Mouse (Mus musculus) MEL (cell line): ENCODE measurements around the gene Pla2g2c. TPM values are rescaled to one million over a fixed set of nuclear protein-coding genes. Genes with fewer than 3 reads are reported as not detected.

ENCODE experiments used
- DNase-seq: peaks from one replicate; pipeline ENCODE4 v3.0.0; 2011; ENCODE audit warnings: low read depth, low spot score
- H3K27ac ChIP-seq: 2 replicates; pipeline ENCODE4 v1.5.1; 2012; ENCODE audit warnings: low read depth, mild to moderate bottlenecking, control low read depth, low read length, moderate library complexity; ENCODE audit not compliant: control insufficient read depth
- H3K27me3 ChIP-seq, 2 experiments: fragments of 150-350 bp in 1 of 2; sonication (generic) in 1 of 2; 2 replicates each; pipeline ENCODE4 v1.6.1; 2012; ENCODE audit warnings: low read length in 2 of 2, mild to moderate bottlenecking in 2 of 2, improper control_type of control experiment in 1 of 2, moderate library complexity in 1 of 2; ENCODE audit not compliant: insufficient read depth in 2 of 2, control insufficient read depth in 1 of 2
- H3K36me3 ChIP-seq, 2 experiments: 2 replicates each; pipeline ENCODE4 v1.6.1; 2012 to 2014; ENCODE audit warnings: low read length in 2 of 2, improper control_type of control experiment in 1 of 2, inconsistent platforms in 1 of 2, mild to moderate bottlenecking in 1 of 2; ENCODE audit not compliant: insufficient read depth in 2 of 2, control insufficient read depth in 1 of 2
- H3K4me1 ChIP-seq, 2 experiments: fragments of 150-350 bp in 1 of 2; sonication (generic) in 1 of 2; 2 replicates each; pipeline ENCODE4 v1.6.1; 2012; ENCODE audit warnings: low read length in 2 of 2, improper control_type of control experiment in 1 of 2, mild to moderate bottlenecking in 1 of 2; ENCODE audit not compliant: insufficient read depth in 2 of 2, control insufficient read depth in 1 of 2
- H3K4me3 ChIP-seq, 2 experiments: fragments of 150-350 bp in 1 of 2; sonication (generic) in 1 of 2; 2 replicates each; pipeline ENCODE4 v1.5.1; 2012; ENCODE audit warnings: low read depth in 2 of 2, low read length in 2 of 2, mild to moderate bottlenecking in 2 of 2, moderate library complexity in 2 of 2, control low read depth in 1 of 2, improper control_type of control experiment in 1 of 2; ENCODE audit not compliant: control insufficient read depth in 1 of 2, insufficient read depth in 1 of 2
- H3K79me2 ChIP-seq: 2 replicates; pipeline ENCODE4 v1.6.1; 2012; ENCODE audit warnings: mild to moderate bottlenecking, low read length, moderate library complexity; ENCODE audit not compliant: control insufficient read depth, poor library complexity, insufficient read depth
- H3K9ac ChIP-seq: 2 replicates; pipeline ENCODE4 v1.6.1; 2012; ENCODE audit warnings: low read depth, mild to moderate bottlenecking, control low read depth, low read length, moderate library complexity; ENCODE audit not compliant: control insufficient read depth, poor library complexity, severe bottlenecking
- H3K9me3 ChIP-seq: fragments of 150-350 bp; sonication (generic); replicated peaks from 2 replicates; pipeline ENCODE4 v1.6.1; 2012; ENCODE audit warnings: mild to moderate bottlenecking, low read length, improper control_type of control experiment, moderate library complexity; ENCODE audit not compliant: insufficient read depth
- CHD1 ChIP-seq: IDR thresholded peaks from 2 replicates; pipeline ENCODE4 v1.6.1; 2012; ENCODE audit warnings: low read depth, mild to moderate bottlenecking, inconsistent platforms, low read length, improper control_type of control experiment
- CHD2 ChIP-seq: IDR thresholded peaks from 2 replicates; pipeline ENCODE4 v1.6.1; 2011; ENCODE audit warnings: low read length, improper control_type of control experiment
- CTCF ChIP-seq, 3 experiments: IDR thresholded peaks in 2 of 3; conservative IDR thresholded peaks in 1 of 3; 2 replicates each; pipeline ENCODE4 v1.5.1; 2011 to 2012; ENCODE audit warnings: low read length in 3 of 3, low read depth in 2 of 3, mild to moderate bottlenecking in 2 of 3, improper control_type of control experiment in 1 of 3, inconsistent platforms in 1 of 3, mixed read lengths in 1 of 3, moderate library complexity in 1 of 3; ENCODE audit not compliant: control insufficient read depth in 1 of 3, insufficient read depth in 1 of 3, poor library complexity in 1 of 3, severe bottlenecking in 1 of 3
- ELF1 ChIP-seq: IDR thresholded peaks from 2 replicates; pipeline ENCODE4 v1.6.1; 2014; ENCODE audit warnings: low read depth, mild to moderate bottlenecking, inconsistent platforms, low read length, improper control_type of control experiment, moderate library complexity
- EP300 ChIP-seq, 2 experiments: IDR thresholded peaks; 2 replicates each; pipeline ENCODE4 v1.6.1; 2011; ENCODE audit warnings: improper control_type of control experiment in 2 of 2, low read length in 2 of 2, low read depth in 1 of 2, mild to moderate bottlenecking in 1 of 2
- ETS1 ChIP-seq: IDR thresholded peaks from 2 replicates; pipeline ENCODE4 v1.6.1; 2012; ENCODE audit warnings: low read depth, mild to moderate bottlenecking, inconsistent platforms, low read length, improper control_type of control experiment, moderate library complexity
- GABPA ChIP-seq: IDR thresholded peaks from 2 replicates; pipeline ENCODE4 v1.6.1; 2012; ENCODE audit warnings: low read depth, mild to moderate bottlenecking, inconsistent platforms, low read length, improper control_type of control experiment, moderate library complexity
- GATA1 ChIP-seq: IDR thresholded peaks from 2 replicates; pipeline ENCODE4 v1.6.1; 2011; ENCODE audit warnings: low read depth, low read length, improper control_type of control experiment
- HCFC1 ChIP-seq: IDR thresholded peaks from 2 replicates; pipeline ENCODE4 v1.6.1; 2012; ENCODE audit warnings: low read depth, mild to moderate bottlenecking, inconsistent platforms, low read length, improper control_type of control experiment, moderate library complexity
- JUND ChIP-seq: IDR thresholded peaks from 2 replicates; pipeline ENCODE4 v1.6.1; 2011; ENCODE audit warnings: low read depth, mild to moderate bottlenecking, improper control_type of control experiment, low read length
- KAT2A ChIP-seq: conservative IDR thresholded peaks from 2 replicates; pipeline ENCODE4 v1.6.1; 2012; ENCODE audit warnings: low read depth, low read length, improper control_type of control experiment, inconsistent platforms
- MAFK ChIP-seq: IDR thresholded peaks from 2 replicates; pipeline ENCODE4 v1.6.1; 2011; ENCODE audit warnings: low read depth, mild to moderate bottlenecking, low read length, improper control_type of control experiment, borderline replicate concordance
- MAX ChIP-seq: IDR thresholded peaks from 2 replicates; pipeline ENCODE4 v1.6.1; 2011; ENCODE audit warnings: low read length, improper control_type of control experiment
- MYC ChIP-seq: IDR thresholded peaks from 2 replicates; pipeline ENCODE4 v1.6.1; 2011; ENCODE audit warnings: low read depth, mild to moderate bottlenecking, low read length, improper control_type of control experiment, moderate library complexity
- NELFE ChIP-seq: IDR thresholded peaks from 2 replicates; pipeline ENCODE4 v1.6.1; 2011; ENCODE audit warnings: low read depth, low read length, improper control_type of control experiment
- POLR2A ChIP-seq, 2 experiments: IDR thresholded peaks; 2 replicates each; pipeline ENCODE4 v1.6.1; 2011 to 2012; ENCODE audit warnings: low read length in 2 of 2, mild to moderate bottlenecking in 2 of 2, control low read depth in 1 of 2, improper control_type of control experiment in 1 of 2, low read depth in 1 of 2, moderate library complexity in 1 of 2; ENCODE audit not compliant: control insufficient read depth in 1 of 2, insufficient read depth in 1 of 2, poor library complexity in 1 of 2
- POLR2AphosphoS2 ChIP-seq: IDR thresholded peaks from 2 replicates; pipeline ENCODE4 v1.6.1; 2011; ENCODE audit warnings: low read length, improper control_type of control experiment
- POLR2AphosphoS5 ChIP-seq: IDR thresholded peaks from 2 replicates; pipeline ENCODE4 v1.6.1; 2012; ENCODE audit warnings: low read depth, borderline replicate concordance, mild to moderate bottlenecking, inconsistent platforms, low read length, moderate library complexity, mixed read lengths
- RAD21 ChIP-seq: IDR thresholded peaks from 2 replicates; pipeline ENCODE4 v1.6.1; 2011; ENCODE audit warnings: mild to moderate bottlenecking, low read depth, low read length, improper control_type of control experiment
- SIN3A ChIP-seq: IDR thresholded peaks from 2 replicates; pipeline ENCODE4 v1.6.1; 2012; ENCODE audit warnings: low read length, improper control_type of control experiment, inconsistent platforms
- TAL1 ChIP-seq: IDR thresholded peaks from 2 replicates; pipeline ENCODE4 v1.6.1; 2012; ENCODE audit warnings: mild to moderate bottlenecking, inconsistent platforms, low read length, moderate library complexity, mixed read lengths
- UBTF ChIP-seq: IDR thresholded peaks from 2 replicates; pipeline ENCODE4 v1.6.1; 2012; ENCODE audit warnings: low read depth, mild to moderate bottlenecking, inconsistent platforms, low read length, improper control_type of control experiment, moderate library complexity, borderline replicate concordance; ENCODE audit not compliant: insufficient read depth
- USF2 ChIP-seq, 2 experiments: IDR thresholded peaks; 2 replicates each; pipeline ENCODE4 v1.6.1; 2011 to 2012; ENCODE audit warnings: improper control_type of control experiment in 2 of 2, low read length in 2 of 2, borderline replicate concordance in 1 of 2, inconsistent platforms in 1 of 2, low read depth in 1 of 2, mild to moderate bottlenecking in 1 of 2; ENCODE audit not compliant: insufficient read depth in 1 of 2
- polyA plus RNA-seq, 2 experiments: library from polyadenylated mRNA; stranded (reverse) in 1 of 2; unstranded in 1 of 2; fragments of >175 nt in 1 of 2; fragments of >200 nt in 1 of 2; gene quantifications; 2 replicates each; pipeline versions ENCODE4 v1.2.1 to v1.2.4; 2012; ENCODE audit warnings: low replicate concordance in 2 of 2, low read depth in 1 of 2; ENCODE audit not compliant: insufficient read length in 2 of 2, insufficient read depth in 1 of 2, missing spikeins in 1 of 2
- total RNA-seq: library from RNA; depleted of rRNA; stranded (reverse); fragments of 300-350 nt; gene quantifications from 2 replicates; pipeline ENCODE4 v1.2.3, GENCODE M21; 2012

Gene Pla2g2c
- total and polyA plus RNA-seq, 3 experiments = not detected

DNA sequence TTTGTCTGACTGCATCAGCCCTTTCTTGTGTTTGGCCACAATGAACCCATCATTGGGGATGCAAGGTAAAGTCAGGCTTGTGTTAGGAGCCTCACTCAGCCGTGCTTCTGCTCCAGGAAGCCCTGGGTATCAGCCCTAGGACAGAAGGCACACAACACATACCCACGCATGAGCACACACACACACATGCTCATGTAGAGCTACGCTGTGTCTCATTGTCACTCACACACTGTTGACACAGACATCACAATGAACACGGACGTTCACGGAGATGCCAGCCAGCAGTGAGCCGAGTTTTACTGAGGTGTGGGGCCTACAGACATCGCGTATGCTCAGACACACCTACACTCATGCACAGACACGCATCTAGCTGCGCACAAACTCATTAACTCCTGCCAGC is 31.4 kb downstream of the Pla2g2c start:
- Histone ChIP-seq H3K9ac (no peak overlapping the region), H3K4me3 (no peak overlapping the region), H3K9me3 (no peaks in the 10 kb centered on the region), H3K36me3 (no peaks in the 10 kb centered on the region)
- no peak for DNase-seq
- TF ChIP-seq MAFK = no peak
- TF ChIP-seq JUND = no peak
- no peak for TF ChIP-seq MAX
- TF ChIP-seq CTCF (IDR thresholded peaks at IDR 0.05 in 2 of 3, conservative IDR thresholded peaks at IDR 0.05 in 1 of 3; ENCODE audit: control insufficient read depth in 1 of 3, insufficient read depth in 1 of 3, low read depth in 2 of 3, low read length in 3 of 3, poor library complexity in 1 of 3, severe bottlenecking in 1 of 3) = no peak
- no peak for TF ChIP-seq GATA1
- TF ChIP-seq ELF1 = no peak
- no peak for TF ChIP-seq POLR2AphosphoS5
- TF ChIP-seq, all 39 proteins: peak for 0
- Histone ChIP-seq H3K27ac (no peak overlapping the region), H3K4me1 (no peaks in the 10 kb centered on the region), H3K27me3 (no peaks in the 10 kb centered on the region), H3K79me2 (no peaks in the 10 kb centered on the region)

GRCm38 (mm10) chr4:138757416-138757815 is 32.8 kb downstream of the Pla2g2c start, which contains the start of gene Pla2g2f:
Gene Pla2g2f, minus strand, starts transcription at chr4:138757626.
- TF ChIP-seq ETS1 = no peak
- TF ChIP-seq KAT2A = no peak
- no peak for TF ChIP-seq NELFE
- TF ChIP-seq UBTF = no peak
- TF ChIP-seq TAL1 = no peak
- TF ChIP-seq POLR2AphosphoS2 = no peak
- no peak for TF ChIP-seq SIN3A
- no peak for TF ChIP-seq MYC
- no peaks in the 10 kb centered on the region for H3K9me3 ChIP-seq

DNA sequence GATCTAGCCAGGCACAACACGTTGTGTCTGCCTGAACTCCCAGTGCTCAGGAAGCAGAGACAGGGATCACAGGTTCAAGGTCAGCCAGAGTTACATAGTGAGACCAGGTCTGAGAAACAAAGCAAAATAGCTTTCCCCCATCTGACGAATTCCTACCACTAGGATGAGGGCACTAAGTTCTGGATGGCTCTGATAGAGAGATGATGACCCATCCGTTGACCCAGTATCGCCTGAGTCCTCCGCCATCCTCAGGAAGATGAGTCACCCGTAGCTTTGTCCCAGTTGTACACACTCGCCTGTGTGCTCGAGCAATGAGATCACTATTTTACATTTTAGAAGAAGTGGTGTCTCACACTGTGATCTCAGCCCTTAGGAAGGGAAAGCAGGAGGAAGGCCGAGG is 37.7 kb downstream of the Pla2g2c start:
- H3K36me3 ChIP-seq = no peaks in the 10 kb centered on the region
- no peak overlapping the region for H3K9ac ChIP-seq
- H3K4me1 ChIP-seq = no peaks in the 10 kb centered on the region
- no peak for DNase-seq
- no peak overlapping the region for H3K4me3 ChIP-seq
- H3K9me3 ChIP-seq = no peaks in the 10 kb centered on the region
- no peaks in the 10 kb centered on the region for H3K27me3 ChIP-seq
- no peaks in the 10 kb centered on the region for H3K79me2 ChIP-seq
- no peak overlapping the region for H3K27ac ChIP-seq
- TF ChIP-seq ETS1 (no peak), CTCF (IDR thresholded peaks at IDR 0.05 in 2 of 3, conservative IDR thresholded peaks at IDR 0.05 in 1 of 3; ENCODE audit: control insufficient read depth in 1 of 3, insufficient read depth in 1 of 3, low read depth in 2 of 3, low read length in 3 of 3, poor library complexity in 1 of 3, severe bottlenecking in 1 of 3) (no peak), TAL1 (no peak), POLR2AphosphoS2 (no peak), USF2 (IDR thresholded peaks at IDR 0.05; ENCODE audit: borderline replicate concordance in 1 of 2, insufficient read depth in 1 of 2, low read depth in 1 of 2, low read length in 2 of 2) (no peak), HCFC1 (no peak), GABPA (no peak), CHD1 (no peak), CHD2 (no peak), POLR2A (IDR thresholded peaks at IDR 0.05; ENCODE audit: control insufficient read depth in 1 of 2, insufficient read depth in 1 of 2, low read depth in 1 of 2, low read length in 2 of 2, poor library complexity in 1 of 2) (no peak), MAX (no peak), UBTF (no peak), EP300 (IDR thresholded peaks at IDR 0.05; ENCODE audit: low read depth in 1 of 2, low read length in 2 of 2) (no peak), RAD21 (no peak)

More at GRCm38 (mm10) chr4:138757416-138757815, 32.8 kb downstream of the Pla2g2c start, which contains the start of gene Pla2g2f:
- H3K4me3 ChIP-seq = no peak within 1 kb of the TSS
- no peaks in the 10 kb centered on the region for H3K4me1 ChIP-seq
- H3K79me2 ChIP-seq = no peaks in the 10 kb centered on the region
- H3K36me3 ChIP-seq = no peaks in the 10 kb centered on the region
- H3K27me3 ChIP-seq = no peaks in the 10 kb centered on the region
- H3K9ac ChIP-seq = no peak within 1 kb of the TSS
- H3K27ac ChIP-seq = no peak within 1 kb of the TSS
- DNase-seq = no peak
